Mouse (Mus musculus): ENCODE results near the gene Lgals2.

- TF ChIP-seq CTCF (IDR thresholded peaks at IDR 0.05; ENCODE audit: control insufficient read depth, insufficient read depth, insufficient read length) = no peak
- peak; percentile 1 for TF ChIP-seq USF1 (IDR thresholded peaks at IDR 0.05; ENCODE audit: low read depth)
- peak; percentile 61 for TF ChIP-seq MAX (IDR thresholded peaks at IDR 0.05)
Measured at GRCm38 (mm10) chr15:78844791-78845190, 10.5 kb downstream of the Lgals2 start.
